Mouse (Mus musculus): ENCODE results near the gene B4galt3. TPM values are rescaled to one million over a fixed set of nuclear protein-coding genes. Genes with fewer than 3 reads are reported as not detected.

B4galt3 gene
- 50.4 TPM for polyA plus RNA-seq (2017; shearing (Covaris generic))

GRCm38 (mm10) chr1:171269848-171270572 lies at the start of gene B4galt3:
B4galt3 (plus strand) TSS chr1:171270328.

GRCm38 (mm10) chr1:171222238-171223155 lies 47.6 kb upstream of the B4galt3 start, which contains the start of gene Tomm40l:
Tomm40l (minus strand) TSS chr1:171222514.

GRCm38 (mm10) chr1:171224857-171225256 lies 45.3 kb upstream of the B4galt3 start, which contains the start of gene Apoa2:
Apoa2 (plus strand) TSS chr1:171225054.

GRCm38 (mm10) chr1:171234126-171234525 lies 36.0 kb upstream of the B4galt3 start, which contains the start of gene Fcer1g:
Fcer1g (minus strand) TSS chr1:171234365.

GRCm38 (mm10) chr1:171249913-171250600 lies 20.1 kb upstream of the B4galt3 start, which contains the start of gene Adamts4:
Adamts4 (plus strand) TSS chr1:171250421.

GRCm38 (mm10) chr1:171250680-171251593 lies 19.2 kb upstream of the B4galt3 start, which contains the start of gene Ndufs2:
Ndufs2 (minus strand) TSS chr1:171251388.

GRCm38 (mm10) chr1:171280916-171281527 lies 10.9 kb downstream of the B4galt3 start, which contains the start of gene Ppox:
Ppox (minus strand) TSS chr1:171281186.

GRCm38 (mm10) chr1:171287136-171288081 lies 17.3 kb downstream of the B4galt3 start, which contains the start of gene Usp21:
Usp21 (minus strand) TSS chr1:171287991.

GRCm38 (mm10) chr1:171294298-171295062 lies 24.4 kb downstream of the B4galt3 start, which contains the start of gene Ufc1:
Ufc1 (minus strand) TSS chr1:171295024.

Other genes with a start within 250 kb of the B4galt3 start
- gene Fcgr3, start 205.4 kb upstream of the B4galt3 start, polyA plus RNA-seq (2017; shearing (Covaris generic)): 2.1 TPM
- gene Cfap126, start 156.4 kb upstream of the B4galt3 start, polyA plus RNA-seq (2017; shearing (Covaris generic)): 2.4 TPM
- 161 TPM for gene Sdhc, start 119.7 kb upstream of the B4galt3 start, polyA plus RNA-seq (2017; shearing (Covaris generic))
- gene Mpz, start 119.6 kb upstream of the B4galt3 start, polyA plus RNA-seq (2017; shearing (Covaris generic)): not detected
- not detected for gene Pcp4l1, start 74.1 kb upstream of the B4galt3 start, polyA plus RNA-seq (2017; shearing (Covaris generic))
- gene Nr1i3, start 56.4 kb upstream of the B4galt3 start, polyA plus RNA-seq (2017; shearing (Covaris generic)): 0.15 TPM
- gene Tomm40l, start 47.8 kb upstream of the B4galt3 start, polyA plus RNA-seq (2017; shearing (Covaris generic)): 40.9 TPM
- gene Apoa2, start 45.3 kb upstream of the B4galt3 start, polyA plus RNA-seq (2017; shearing (Covaris generic)): 0.79 TPM
- gene Fcer1g, start 36.0 kb upstream of the B4galt3 start, polyA plus RNA-seq (2017; shearing (Covaris generic)): 15.8 TPM
- not detected for gene Adamts4, start 19.9 kb upstream of the B4galt3 start, polyA plus RNA-seq (2017; shearing (Covaris generic))
- 200 TPM for gene Ndufs2, start 18.9 kb upstream of the B4galt3 start, polyA plus RNA-seq (2017; shearing (Covaris generic))
- 92.4 TPM for gene Ppox, start 10.9 kb downstream of the B4galt3 start, polyA plus RNA-seq (2017; shearing (Covaris generic))
- 69.0 TPM for gene Usp21, start 17.7 kb downstream of the B4galt3 start, polyA plus RNA-seq (2017; shearing (Covaris generic))
- 61.0 TPM for gene Ufc1, start 24.7 kb downstream of the B4galt3 start, polyA plus RNA-seq (2017; shearing (Covaris generic))
- gene Dedd, start 58.8 kb downstream of the B4galt3 start, polyA plus RNA-seq (2017; shearing (Covaris generic)): 44.3 TPM
- gene Nit1, start 75.3 kb downstream of the B4galt3 start, polyA plus RNA-seq (2017; shearing (Covaris generic)): 57.0 TPM
- gene Pfdn2, start 75.3 kb downstream of the B4galt3 start, polyA plus RNA-seq (2017; shearing (Covaris generic)): 115 TPM
- gene Klhdc9, start 90.5 kb downstream of the B4galt3 start, polyA plus RNA-seq (2017; shearing (Covaris generic)): not detected
- gene Nectin4, start 99.8 kb downstream of the B4galt3 start, polyA plus RNA-seq (2017; shearing (Covaris generic)): not detected
- 270 TPM for gene Arhgap30, start 118.6 kb downstream of the B4galt3 start, polyA plus RNA-seq (2017; shearing (Covaris generic))
- gene Usf1, start 141.0 kb downstream of the B4galt3 start, polyA plus RNA-seq (2017; shearing (Covaris generic)): 108 TPM
- gene Tstd1, start 148.5 kb downstream of the B4galt3 start, polyA plus RNA-seq (2017; shearing (Covaris generic)): 3.8 TPM
- 0.52 TPM for gene F11r, start 167.2 kb downstream of the B4galt3 start, polyA plus RNA-seq (2017; shearing (Covaris generic))
- gene Alyref2, start 233.2 kb downstream of the B4galt3 start, polyA plus RNA-seq (2017; shearing (Covaris generic)): 11.9 TPM